Mouse (Mus musculus): ENCODE measurements around the gene Gm20388.

DNA sequence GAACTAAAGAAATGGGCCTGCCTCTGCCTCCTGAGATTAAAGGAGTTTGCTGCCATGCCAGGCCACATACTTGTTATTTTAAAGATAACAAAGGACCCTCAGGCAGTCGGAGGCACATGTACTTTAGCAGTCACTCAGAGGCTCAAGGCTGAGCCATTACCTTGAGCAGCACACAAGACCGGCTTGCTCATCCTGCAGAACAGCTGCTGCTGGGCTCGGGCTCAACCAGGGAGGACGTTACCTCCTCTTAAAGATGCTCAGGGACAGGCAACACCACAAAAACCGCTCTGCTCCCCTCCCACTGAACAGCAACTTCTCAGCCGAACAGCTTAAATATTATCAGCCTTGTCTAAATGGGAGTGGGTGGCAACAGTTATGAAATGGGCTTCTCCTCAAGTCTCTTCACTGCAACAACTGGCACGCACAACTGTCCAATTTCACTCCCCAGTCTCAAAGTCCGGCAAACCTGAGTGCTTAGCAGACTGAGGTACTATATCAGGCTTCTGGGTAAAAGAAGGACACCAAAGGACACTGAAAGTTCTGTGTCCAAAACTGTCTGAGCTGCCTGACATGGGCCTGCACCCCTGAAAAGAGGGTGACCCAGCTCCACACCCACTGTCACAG, 2991.4 kb downstream of the Gm20388 start:
- no peak for TF ChIP-seq ZC3H11A (IDR thresholded peaks at IDR 0.05; ENCODE audit: borderline replicate concordance, low read depth, low read length)
- no peak for TF ChIP-seq ZNF384 (IDR thresholded peaks at IDR 0.05; ENCODE audit: low read depth, low read length)
- no peak for TF ChIP-seq HCFC1 (IDR thresholded peaks at IDR 0.05; ENCODE audit: borderline replicate concordance, insufficient read depth, low read length)
